ENCODE assay signal across 15 mouse cellular contexts in the genomic region with DNA sequence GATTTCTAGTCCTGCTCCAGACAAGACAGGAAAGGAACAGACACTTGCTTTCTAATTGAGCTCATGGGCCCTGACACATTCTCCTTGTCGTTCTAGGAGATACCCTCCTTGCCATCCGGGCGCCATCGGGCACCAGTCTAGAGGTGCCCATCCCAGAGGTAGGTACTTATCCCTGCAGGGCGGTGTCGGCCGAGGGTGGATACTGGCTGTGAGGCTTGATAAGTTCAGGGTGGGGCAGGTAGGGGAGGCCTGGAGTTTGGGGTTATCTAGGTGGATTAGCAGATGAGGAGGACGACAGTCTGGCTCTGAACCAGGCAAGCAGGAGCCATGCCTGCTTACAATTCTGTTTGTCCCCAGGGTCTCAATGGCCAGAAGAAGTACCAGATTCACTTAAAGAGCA. TPM values are rescaled to one million over a fixed set of nuclear protein-coding genes. Genes with fewer than 3 reads are reported as not detected.
DNase-seq lines count a peak whose midpoint lies in the region; ATAC-seq and TF ChIP-seq lines count a peak whose summit lies in the region.
"Had no signal": no experiment of that assay in that cellular context is flagged by ENCODE, and none has a peak within 500 bp of the region (broad histone marks: within the 10 kb centered on the region; RNA-seq: fewer than 3 reads in every experiment).

No protein-coding gene starts in this region.

- no peaks in the 10 kb centered on the region for H3K9me3 ChIP-seq in intestine, embryonic 15.5 days
- H3K9me3 ChIP-seq in intestine, postnatal 0 days (ENCODE audit: control insufficient read depth): no peaks in the 10 kb centered on the region
- no peaks in the 10 kb centered on the region for H3K9me3 ChIP-seq in intestine, embryonic 16.5 days (ENCODE audit: control insufficient read depth, low read length)
- no peaks in the 10 kb centered on the region for H3K9me3 ChIP-seq in forebrain, embryonic 12.5 days
- H3K9me3 ChIP-seq: embryonic facial prominence, embryonic 13.5 days; midbrain, embryonic 13.5 days; neural tube, embryonic 13.5 days had no signal

- peaks cover 32% of the 10 kb centered on the region for H3K79me2 ChIP-seq in myocyte (ENCODE audit: control insufficient read depth, insufficient read depth)

- H3K4me1 ChIP-seq in intestine, embryonic 15.5 days (replicated peaks): peaks cover 25% of the 10 kb centered on the region
- peaks cover 2% of the 10 kb centered on the region for H3K4me1 ChIP-seq in intestine, postnatal 0 days (replicated peaks; ENCODE audit: control insufficient read depth, insufficient read depth, low read length)
- H3K4me1 ChIP-seq in bone marrow, adult 2 months (ENCODE audit: control insufficient read depth, insufficient read depth, low read length): peaks cover 4% of the 10 kb centered on the region
- peaks cover 28% of the 10 kb centered on the region for H3K4me1 ChIP-seq in intestine, embryonic 16.5 days (ENCODE audit: control insufficient read depth, insufficient read depth, low read length)
- H3K4me1 ChIP-seq in forebrain, embryonic 12.5 days: peaks cover 27% of the 10 kb centered on the region

- peak; percentile 84 for TF ChIP-seq POLR2A in bone marrow, adult 2 months (IDR thresholded peaks at IDR 0.05; ENCODE audit: borderline replicate concordance, control insufficient read depth, low read depth, low read length)
- no peak for TF ChIP-seq POLR2A in myocyte (IDR thresholded peaks at IDR 0.05; ENCODE audit: insufficient read length, low read depth)

- no peak overlapping the region for H3K27ac ChIP-seq in intestine, embryonic 15.5 days
- no peak overlapping the region for H3K27ac ChIP-seq in intestine, postnatal 0 days (ENCODE audit: low read depth, low read length)
- H3K27ac ChIP-seq in bone marrow, adult 2 months (ENCODE audit: control insufficient read depth, insufficient read depth, low read depth, low read length, poor library complexity): peak overlapping the region; percentile 81
- H3K27ac ChIP-seq in intestine, embryonic 16.5 days (ENCODE audit: low read length): no peak overlapping the region
- no peak overlapping the region for H3K27ac ChIP-seq in forebrain, embryonic 12.5 days
- H3K27ac ChIP-seq: embryonic facial prominence, embryonic 13.5 days; midbrain, embryonic 13.5 days; neural tube, embryonic 13.5 days had no signal

- no peak overlapping the region for H3K4me3 ChIP-seq in intestine, embryonic 15.5 days (replicated peaks)
- H3K4me3 ChIP-seq in intestine, postnatal 0 days (ENCODE audit: low read depth, low read length): no peak overlapping the region
- peak overlapping the region; percentile 63 for H3K4me3 ChIP-seq in bone marrow, adult 2 months (replicated peaks; ENCODE audit: control insufficient read depth, low read depth, low read length)
- H3K4me3 ChIP-seq in intestine, embryonic 16.5 days (ENCODE audit: low read length): no peak overlapping the region
- H3K4me3 ChIP-seq in myocyte: peak overlapping the region; percentile 93
- no peak overlapping the region for H3K4me3 ChIP-seq in forebrain, embryonic 12.5 days (replicated peaks)
- H3K4me3 ChIP-seq: embryonic facial prominence, embryonic 13.5 days; midbrain, embryonic 13.5 days; neural tube, embryonic 13.5 days had no signal

- no peak for DNase-seq in cerebellum, adult 8-10 months
- DNase-seq: kidney, adult 8-10 months; retina, postnatal 1 day had no signal

- peaks cover 35% of the 10 kb centered on the region for H3K36me3 ChIP-seq in intestine, embryonic 15.5 days
- H3K36me3 ChIP-seq in intestine, postnatal 0 days (ENCODE audit: control insufficient read depth, insufficient read depth): peaks cover 36% of the 10 kb centered on the region
- H3K36me3 ChIP-seq in intestine, embryonic 16.5 days (ENCODE audit: control insufficient read depth, insufficient read depth, low read length): peaks cover 15% of the 10 kb centered on the region
- peaks cover 48% of the 10 kb centered on the region for H3K36me3 ChIP-seq in myocyte (ENCODE audit: control insufficient read depth, insufficient read depth)
- H3K36me3 ChIP-seq in forebrain, embryonic 12.5 days (replicated peaks): peaks cover 57% of the 10 kb centered on the region

- peak; percentile 15; the same call in 1 of the 2 replicates for ATAC-seq in intestine, embryonic 15.5 days
- no peak for ATAC-seq in intestine, postnatal 0 days
- peak; percentile 25; the same call in 1 of the 2 replicates for ATAC-seq in intestine, embryonic 16.5 days
- no peak for ATAC-seq in forebrain, embryonic 12.5 days (ENCODE audit: low FRiP score)
- no peak for ATAC-seq in activated CD4-positive, CD25-positive, alpha-beta regulatory T cell, adult 4 months
- ATAC-seq: forebrain, embryonic 16.5 days; lung, postnatal 0 days; midbrain, embryonic 13.5 days had no signal

- no peaks in the 10 kb centered on the region for H3K27me3 ChIP-seq in intestine, embryonic 15.5 days (replicated peaks)
- H3K27me3 ChIP-seq in intestine, postnatal 0 days (replicated peaks; ENCODE audit: control insufficient read depth, insufficient read depth, low read length): no peaks in the 10 kb centered on the region
- H3K27me3 ChIP-seq in intestine, embryonic 16.5 days (replicated peaks; ENCODE audit: control insufficient read depth, insufficient read depth, low read length): no peaks in the 10 kb centered on the region
- no peaks in the 10 kb centered on the region for H3K27me3 ChIP-seq in myocyte (ENCODE audit: control insufficient read depth, insufficient read depth, insufficient read length)
- H3K27me3 ChIP-seq in forebrain, embryonic 12.5 days: peaks cover 3% of the 10 kb centered on the region
- H3K27me3 ChIP-seq: embryonic facial prominence, embryonic 13.5 days; midbrain, embryonic 13.5 days; neural tube, embryonic 13.5 days had no signal

- WGBS in intestine, embryonic 15.5 days: 88% methylated on average over 8 of the region's 8 CpGs
- WGBS in intestine, postnatal 0 days: 73% methylated on average over 8 of the region's 8 CpGs
- 67% methylated on average over 8 of the region's 8 CpGs for WGBS in bone marrow, adult 2 months
- WGBS in intestine, embryonic 16.5 days: 89% methylated on average over 8 of the region's 8 CpGs
- 94% methylated on average over 8 of the region's 8 CpGs for WGBS in forebrain, embryonic 12.5 days

- no peak overlapping the region for H3ac ChIP-seq in myocyte (ENCODE audit: control insufficient read depth, insufficient read length)

- TF ChIP-seq CTCF in intestine, postnatal 0 days (IDR thresholded peaks at IDR 0.05; ENCODE audit: low read depth): no peak
- TF ChIP-seq CTCF in bone marrow, adult 2 months (IDR thresholded peaks at IDR 0.05; ENCODE audit: control insufficient read depth, insufficient read depth, low read length): no peak

- H3K4me2 ChIP-seq in intestine, embryonic 15.5 days (replicated peaks): no peak overlapping the region
- no peak overlapping the region for H3K4me2 ChIP-seq in intestine, postnatal 0 days (replicated peaks; ENCODE audit: low read depth)
- H3K4me2 ChIP-seq in intestine, embryonic 16.5 days (ENCODE audit: low read depth, low read length): no peak overlapping the region
- peak overlapping the region; percentile 82 for H3K4me2 ChIP-seq in myocyte (ENCODE audit: low read depth)
- no peak overlapping the region for H3K4me2 ChIP-seq in forebrain, embryonic 12.5 days
- H3K4me2 ChIP-seq: embryonic facial prominence, embryonic 13.5 days; midbrain, embryonic 13.5 days; neural tube, embryonic 13.5 days had no signal

- H3K9ac ChIP-seq in intestine, embryonic 15.5 days: no peak overlapping the region
- H3K9ac ChIP-seq in intestine, postnatal 0 days (ENCODE audit: low read depth, low read length): no peak overlapping the region
- no peak overlapping the region for H3K9ac ChIP-seq in intestine, embryonic 16.5 days (ENCODE audit: low read depth, low read length)
- H3K9ac ChIP-seq in forebrain, embryonic 12.5 days: no peak overlapping the region
- H3K9ac ChIP-seq: midbrain, embryonic 13.5 days; neural tube, embryonic 13.5 days had no signal

RNA-seq across cellular contexts. Expression of a gene that starts 2.5 kb away (rescaled TPM):
- polyA plus RNA-seq in intestine, embryonic 15.5 days (2015; fragmentation: Nextera tagmentation; extraction: Ambion mirVana): 84.9 and 90.4 TPM in 2 replicates
- polyA plus RNA-seq in intestine, postnatal 0 days (2015; fragmentation: Nextera tagmentation; extraction: Ambion mirVana): 36.6 and 42.0 TPM in 2 replicates
- 108 and 115 TPM in 2 replicates for polyA plus RNA-seq in bone marrow, adult 2 months (2011; ENCODE audit: insufficient read depth, insufficient read length, low replicate concordance, missing spikeins)
- 86.7 and 89.2 TPM in 2 replicates for polyA plus RNA-seq in intestine, embryonic 16.5 days (2015; fragmentation: Nextera tagmentation; extraction: Ambion mirVana)
- polyA plus RNA-seq in myocyte (2012; fragmentation: generic; extraction: Trizol): 59.7 TPM
- 79.1 and 80.1 TPM in 2 replicates for polyA plus RNA-seq in forebrain, embryonic 12.5 days (2016; fragmentation: Nextera tagmentation; extraction: Ambion mirVana)
- 10 to 100 TPM; 49.1 to 64.7 TPM for polyA plus RNA-seq in activated CD4-positive, CD25-positive, alpha-beta regulatory T cell, adult 4 months (2017; shearing (Covaris generic))

RNA-seq across cellular contexts. Expression of a gene that starts 4.1 kb away (rescaled TPM):
- polyA plus RNA-seq in intestine, embryonic 15.5 days (2015; fragmentation: Nextera tagmentation; extraction: Ambion mirVana): 8.0 and 8.7 TPM in 2 replicates
- polyA plus RNA-seq in intestine, postnatal 0 days (2015; fragmentation: Nextera tagmentation; extraction: Ambion mirVana): 2.5 and 3.1 TPM in 2 replicates
- polyA plus RNA-seq in bone marrow, adult 2 months (2011; ENCODE audit: insufficient read depth, insufficient read length, low replicate concordance, missing spikeins): 5.7 and 10.4 TPM in 2 replicates
- 6.6 and 7.4 TPM in 2 replicates for polyA plus RNA-seq in intestine, embryonic 16.5 days (2015; fragmentation: Nextera tagmentation; extraction: Ambion mirVana)
- polyA plus RNA-seq in myocyte (2012; fragmentation: generic; extraction: Trizol): 23.4 TPM
- polyA plus RNA-seq in forebrain, embryonic 12.5 days (2016; fragmentation: Nextera tagmentation; extraction: Ambion mirVana): 10.4 and 11.2 TPM in 2 replicates
- 1 to 10 TPM in 1 of 2 experiments, under 1 TPM in 1; 0.54 to 2.0 TPM for polyA plus RNA-seq in activated CD4-positive, CD25-positive, alpha-beta regulatory T cell, adult 4 months (2017; shearing (Covaris generic))

RNA-seq across cellular contexts. Expression of a gene that starts 5.4 kb away (rescaled TPM):
- polyA plus RNA-seq in intestine, embryonic 15.5 days (2015; fragmentation: Nextera tagmentation; extraction: Ambion mirVana): 18.3 and 21.2 TPM in 2 replicates
- polyA plus RNA-seq in intestine, postnatal 0 days (2015; fragmentation: Nextera tagmentation; extraction: Ambion mirVana): 34.2 TPM in 2 replicates
- polyA plus RNA-seq in bone marrow, adult 2 months (2011; ENCODE audit: insufficient read depth, insufficient read length, low replicate concordance, missing spikeins): 8.2 and 11.5 TPM in 2 replicates
- 28.0 and 30.3 TPM in 2 replicates for polyA plus RNA-seq in intestine, embryonic 16.5 days (2015; fragmentation: Nextera tagmentation; extraction: Ambion mirVana)
- 0.92 TPM for polyA plus RNA-seq in myocyte (2012; fragmentation: generic; extraction: Trizol)
- polyA plus RNA-seq in forebrain, embryonic 12.5 days (2016; fragmentation: Nextera tagmentation; extraction: Ambion mirVana): 1.3 and 1.4 TPM in 2 replicates
- 1 to 10 TPM; 6.6 to 7.4 TPM for polyA plus RNA-seq in activated CD4-positive, CD25-positive, alpha-beta regulatory T cell, adult 4 months (2017; shearing (Covaris generic))

RNA-seq across cellular contexts. Expression of a gene that starts 10.3 kb away (rescaled TPM):
- polyA plus RNA-seq in intestine, embryonic 15.5 days (2015; fragmentation: Nextera tagmentation; extraction: Ambion mirVana): 8.3 and 8.6 TPM in 2 replicates
- polyA plus RNA-seq in intestine, postnatal 0 days (2015; fragmentation: Nextera tagmentation; extraction: Ambion mirVana): 1.5 and 1.7 TPM in 2 replicates
- polyA plus RNA-seq in bone marrow, adult 2 months (2011; ENCODE audit: insufficient read depth, insufficient read length, low replicate concordance, missing spikeins): 1.5 and 2.2 TPM in 2 replicates
- polyA plus RNA-seq in intestine, embryonic 16.5 days (2015; fragmentation: Nextera tagmentation; extraction: Ambion mirVana): 6.7 and 7.2 TPM in 2 replicates
- 6.2 TPM for polyA plus RNA-seq in myocyte (2012; fragmentation: generic; extraction: Trizol)
- 47.6 and 53.0 TPM in 2 replicates for polyA plus RNA-seq in forebrain, embryonic 12.5 days (2016; fragmentation: Nextera tagmentation; extraction: Ambion mirVana)
- 1 to 10 TPM in 1 of 2 experiments, under 1 TPM in 1; 0.79 to 1.1 TPM for polyA plus RNA-seq in activated CD4-positive, CD25-positive, alpha-beta regulatory T cell, adult 4 months (2017; shearing (Covaris generic))

RNA-seq across cellular contexts. Expression of a gene that starts 24.0 kb away (rescaled TPM):
- 1.0 and 1.2 TPM in 2 replicates for polyA plus RNA-seq in intestine, embryonic 15.5 days (2015; fragmentation: Nextera tagmentation; extraction: Ambion mirVana)
- polyA plus RNA-seq in intestine, postnatal 0 days (2015; fragmentation: Nextera tagmentation; extraction: Ambion mirVana): 0.76 and 0.90 TPM in 2 replicates
- polyA plus RNA-seq in bone marrow, adult 2 months (2011; ENCODE audit: insufficient read depth, insufficient read length, low replicate concordance, missing spikeins): 0.70 TPM in 1 of 2 replicates, not detected in the other
- polyA plus RNA-seq in intestine, embryonic 16.5 days (2015; fragmentation: Nextera tagmentation; extraction: Ambion mirVana): 1.3 and 1.4 TPM in 2 replicates
- polyA plus RNA-seq in myocyte (2012; fragmentation: generic; extraction: Trizol): 23.2 TPM
- 3.3 TPM in 2 replicates for polyA plus RNA-seq in forebrain, embryonic 12.5 days (2016; fragmentation: Nextera tagmentation; extraction: Ambion mirVana)
- polyA plus RNA-seq in activated CD4-positive, CD25-positive, alpha-beta regulatory T cell, adult 4 months (2017; shearing (Covaris generic)): not detected

Comparison
In these comparisons a context has a peak if more than half of its experiments do, and no peak if none do; other contexts are left out.
1. ATAC-seq: peak in intestine, embryonic 15.5 days (single experiment) and intestine, embryonic 16.5 days (single experiment); none in intestine, postnatal 0 days (single experiment), forebrain, embryonic 12.5 days (single experiment) and activated CD4-positive, CD25-positive, alpha-beta regulatory T cell, adult 4 months (single experiment).
2. H3K4me3 ChIP-seq: peak in bone marrow, adult 2 months (single experiment) and myocyte (single experiment); none in intestine, embryonic 15.5 days (single experiment), intestine, postnatal 0 days (single experiment), intestine, embryonic 16.5 days (single experiment) and forebrain, embryonic 12.5 days (single experiment).